Mouse (Mus musculus) lung, embryonic 14.5 days (tissue): Measurements from ENCODE around the gene Ltbp4. TPM values are rescaled to one million over a fixed set of nuclear protein-coding genes. Genes with fewer than 3 reads are reported as not detected.

Experiments
- ATAC-seq: fragments of 200-750 bp; cut with Nextera tagmentation; 2 replicates; pipeline ENCODE4 v1.8.0; 2017; ENCODE audit warnings: mild to moderate bottlenecking, moderate TSS enrichment, moderate library complexity; ENCODE audit not compliant: insufficient read depth
- DNase-seq: peaks from one replicate; pipeline ENCODE4 v3.0.0-alpha.2; 2015
- H3K27ac ChIP-seq: fragments of 300-500 bp; sonication (generic); 2 replicates; pipeline ENCODE4 v1.5.1; 2014; ENCODE audit warnings: low read depth, mild to moderate bottlenecking, moderate library complexity
- H3K27me3 ChIP-seq: fragments of 300-500 bp; sonication (generic); 2 replicates; pipeline ENCODE4 v1.6.1; 2014; ENCODE audit warnings: low read length, control low read depth; ENCODE audit not compliant: insufficient read depth
- H3K36me3 ChIP-seq: fragments of 300-500 bp; sonication (generic); 2 replicates; pipeline ENCODE4 v1.6.1; 2014; ENCODE audit warnings: control low read depth; ENCODE audit not compliant: insufficient read depth
- H3K4me1 ChIP-seq: fragments of 300-500 bp; sonication (generic); 2 replicates; pipeline ENCODE4 v1.6.1; 2014; ENCODE audit warnings: antibody characterized with exemption, control low read depth; ENCODE audit not compliant: insufficient read depth
- H3K4me2 ChIP-seq: fragments of 300-500 bp; sonication (generic); 2 replicates; pipeline ENCODE4 v1.6.1; 2014; ENCODE audit warnings: mild to moderate bottlenecking
- H3K4me3 ChIP-seq: fragments of 300-500 bp; sonication (generic); 2 replicates; pipeline ENCODE4 v1.5.1; 2014; ENCODE audit warnings: low read depth, low read length
- H3K9ac ChIP-seq: fragments of 300-500 bp; sonication (generic); 2 replicates; pipeline ENCODE4 v1.6.1; 2014
- H3K9me3 ChIP-seq: fragments of 300-500 bp; sonication (generic); 2 replicates; pipeline ENCODE4 v1.6.1; 2016; ENCODE audit warnings: low read depth, low read length, control low read depth
- CTCF ChIP-seq: IDR thresholded peaks from 2 replicates; pipeline ENCODE4 v1.5.1; 2016; ENCODE audit warnings: antibody characterized with exemption, low read depth
- WGBS: fragments of 180-500 bp; shearing (Covaris S2); extraction: QIAGEN DNeasy Blood & Tissue Kit; methylation state at CpG from one replicate; pipeline ENCODE4 v1.1.7; 2014; 5-methylcytosine and 5-hydroxymethylcytosine counted together
- polyA plus RNA-seq: library from polyadenylated mRNA; unstranded; fragments of >200 nt; fragmentation: Nextera tagmentation; extraction: Ambion mirVana; gene quantifications from 2 replicates; pipeline ENCODE4 v1.2.1, GENCODE M21; 2014

The Ltbp4 gene
- polyA plus RNA-seq, 1 experiment from 2014 or later = 86.0 TPM

DNA sequence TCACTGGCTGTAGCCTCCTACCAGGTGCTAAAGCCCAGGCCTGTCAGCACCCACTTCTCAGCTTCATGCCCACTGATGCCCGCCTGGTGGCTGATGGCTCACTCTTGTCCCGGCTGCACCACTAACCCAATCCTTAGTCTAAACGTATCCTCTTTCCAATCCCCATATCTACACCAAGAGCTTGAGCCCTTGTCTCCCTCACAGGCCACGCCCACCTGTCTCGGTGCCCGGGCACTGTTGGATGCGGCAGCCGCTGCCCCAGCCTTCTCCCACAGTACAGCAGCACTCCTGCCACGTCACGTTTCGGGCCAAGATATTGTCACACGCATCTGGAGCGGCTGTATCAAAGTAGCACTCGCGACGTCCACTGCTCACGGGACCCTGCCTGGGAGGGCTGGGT, 27.2 kb downstream of the Ltbp4 start:
- peak; percentile 29; the same call in 1 of the 2 replicates for ATAC-seq
- DNase-seq = peak; percentile 55
- Histone ChIP-seq H3K27ac (peak overlapping the region; percentile 25; the same call in 1 of the 2 replicates), H3K4me3 (no peak overlapping the region), H3K9ac (no peak overlapping the region), H3K4me1 (0 out of 2 replicates have a peak, but pooled peaks cover 2% of the 10 kb centered on the region), H3K9me3 (peaks cover 11% of the 10 kb centered on the region; the same call in 1 of the 2 replicates), H3K4me2 (peak overlapping the region; percentile 43), H3K36me3 (peaks cover 13% of the 10 kb centered on the region; the same call in 1 of the 2 replicates), H3K27me3 (no peaks in the 10 kb centered on the region)
- no peak for TF ChIP-seq CTCF
- 10% methylated on average over 17 of the region's 17 CpGs for WGBS

- H3K4me3 ChIP-seq = no peak overlapping the region
- no peak for TF ChIP-seq CTCF
- peak overlapping the region; percentile 43 for H3K4me2 ChIP-seq
- no peak for ATAC-seq
- no peak overlapping the region for H3K27ac ChIP-seq
- WGBS = 77% methylated on average over 3 of the region's 3 CpGs
- no peaks in the 10 kb centered on the region for H3K27me3 ChIP-seq
- peaks cover 11% of the 10 kb centered on the region; the same call in 1 of the 2 replicates for H3K9me3 ChIP-seq
- no peak overlapping the region for H3K9ac ChIP-seq
- no peak for DNase-seq
- 0 out of 2 replicates have a peak, but pooled peaks cover 2% of the 10 kb centered on the region for H3K4me1 ChIP-seq
- peaks cover 13% of the 10 kb centered on the region; the same call in 1 of the 2 replicates for H3K36me3 ChIP-seq
These were observed 27.7 kb downstream of the Ltbp4 start for GRCm38 (mm10) chr7:27309832-27310231.

DNA sequence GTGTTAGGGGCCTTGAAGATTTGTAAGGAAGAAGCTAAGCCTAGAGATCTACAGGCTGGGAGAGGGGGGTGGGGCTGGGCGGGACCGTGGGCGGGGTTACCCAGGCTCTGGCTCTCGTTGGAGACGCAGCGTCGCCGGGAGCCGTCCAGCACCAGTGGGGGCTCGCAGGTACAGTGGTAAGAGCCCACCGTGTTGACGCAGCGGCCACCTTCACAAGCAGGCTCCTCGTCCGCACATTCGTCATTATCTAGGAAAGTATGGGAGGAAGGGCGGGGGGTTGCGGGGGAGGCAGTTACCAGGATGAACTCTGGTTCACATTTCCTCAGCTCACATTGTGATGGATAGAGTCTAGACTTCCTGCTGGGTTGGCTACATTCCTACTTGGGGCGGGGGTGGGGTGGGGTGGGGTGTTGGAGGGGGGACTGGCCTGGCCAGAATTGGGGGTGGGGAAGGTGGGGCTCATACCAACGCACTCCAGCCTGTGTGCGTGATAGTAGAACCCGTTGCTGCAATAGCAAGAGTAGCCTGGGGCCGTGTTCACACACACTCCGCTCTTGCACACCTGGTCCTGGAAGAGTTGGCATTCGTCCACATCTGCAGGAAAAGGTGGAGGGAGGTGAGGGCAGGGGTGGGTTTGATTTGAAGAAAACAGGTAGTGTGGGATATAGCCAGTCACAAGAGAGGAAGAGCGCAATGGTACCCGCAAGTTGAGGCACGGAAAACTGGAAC, 28.5 kb downstream of the Ltbp4 start:
- peak; percentile 62 for DNase-seq
- peak; percentile 51; the same call in 1 of the 2 replicates for ATAC-seq
- no peak for TF ChIP-seq CTCF
- Histone ChIP-seq H3K36me3 (peaks cover 15% of the 10 kb centered on the region; the same call in 1 of the 2 replicates), H3K27ac (peak overlapping the region; percentile 14; the same call in 1 of the 2 replicates), H3K9me3 (peaks cover 7% of the 10 kb centered on the region; the same call in 1 of the 2 replicates), H3K4me3 (peak overlapping the region; percentile 20), H3K9ac (no peak overlapping the region), H3K27me3 (no peaks in the 10 kb centered on the region), H3K4me2 (peak overlapping the region; percentile 53), H3K4me1 (0 out of 2 replicates have a peak, but pooled peaks cover 2% of the 10 kb centered on the region)
- WGBS = 11% methylated on average over 28 of the region's 28 CpGs

GRCm38 (mm10) chr7:27307551-27307950, 29.9 kb downstream of the Ltbp4 start:
- H3K4me3 ChIP-seq = no peak overlapping the region
- no peaks in the 10 kb centered on the region for H3K9me3 ChIP-seq
- DNase-seq (no peak), ATAC-seq (peak; percentile 13; the same call in 1 of the 2 replicates)
- no peak overlapping the region for H3K27ac ChIP-seq
- H3K4me2 ChIP-seq = no peak overlapping the region
- no peaks in the 10 kb centered on the region for H3K27me3 ChIP-seq
- peak; percentile 43 for TF ChIP-seq CTCF
- WGBS = 70% methylated on average over 9 of the region's 9 CpGs
- H3K4me1 ChIP-seq = 0 out of 2 replicates have a peak, but pooled peaks cover 2% of the 10 kb centered on the region
- H3K9ac ChIP-seq = no peak overlapping the region
- peaks cover 13% of the 10 kb centered on the region; the same call in 1 of the 2 replicates for H3K36me3 ChIP-seq

DNA sequence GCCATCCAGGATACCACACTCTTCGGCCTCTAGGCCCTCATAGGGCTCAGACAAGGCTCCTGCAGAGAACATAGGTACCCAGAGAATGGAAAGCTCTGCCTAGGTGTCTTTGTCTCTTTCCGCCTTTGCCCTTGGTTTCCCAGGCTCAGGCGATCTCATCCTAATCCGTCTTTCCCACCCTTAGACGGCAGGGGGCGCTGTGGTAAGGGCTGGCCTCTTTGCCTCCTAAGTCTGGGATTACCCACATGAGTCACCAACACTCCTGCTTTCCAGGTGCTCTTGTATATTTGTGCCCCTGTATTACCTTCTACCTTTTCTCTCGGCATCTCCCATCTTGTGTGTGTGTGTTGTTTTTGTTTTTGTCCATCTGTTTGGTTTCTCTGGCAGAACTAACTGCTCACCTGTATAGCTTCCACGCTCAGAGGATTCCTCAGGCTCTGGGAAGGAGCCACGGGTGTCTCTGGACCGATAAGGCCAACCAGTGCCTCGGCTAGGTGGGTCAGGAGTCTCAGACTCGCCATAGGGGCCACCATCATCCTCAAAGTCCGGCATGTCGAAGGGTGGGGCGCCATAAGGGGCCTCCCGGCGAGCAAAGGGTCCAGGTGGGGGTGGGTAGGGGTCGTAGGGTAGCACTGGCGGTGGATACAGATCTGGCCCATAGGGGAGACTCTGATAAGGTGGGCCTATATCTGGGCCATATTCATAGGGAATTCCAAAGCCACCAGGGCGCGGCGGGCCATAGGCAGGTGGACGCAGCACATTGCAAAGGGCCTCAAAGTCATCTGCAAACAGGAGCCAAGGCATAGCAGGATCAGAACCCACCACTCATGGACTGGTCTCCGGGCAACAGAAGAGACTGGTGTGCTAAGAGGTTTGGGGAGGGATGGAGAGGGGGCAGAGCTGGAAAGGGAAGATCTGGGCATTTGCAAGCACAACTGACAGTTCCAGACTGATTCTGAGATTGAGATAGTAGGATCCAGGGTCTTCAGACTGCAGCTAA, 31.0 kb downstream of the Ltbp4 start:
- Histone ChIP-seq H3K36me3 (peaks cover 13% of the 10 kb centered on the region; the same call in 1 of the 2 replicates), H3K4me2 (no peak overlapping the region), H3K4me1 (0 out of 2 replicates have a peak, but pooled peaks cover 2% of the 10 kb centered on the region), H3K27ac (no peak overlapping the region), H3K27me3 (no peaks in the 10 kb centered on the region), H3K4me3 (no peak overlapping the region), H3K9ac (no peak overlapping the region), H3K9me3 (no peaks in the 10 kb centered on the region)
- TF ChIP-seq CTCF = peak; percentile 82
- ATAC-seq = no peak
- 72% methylated on average over 24 of the region's 24 CpGs for WGBS
- DNase-seq = peak; percentile 62

- H3K9ac ChIP-seq = no peak overlapping the region
- no peak overlapping the region for H3K27ac ChIP-seq
- no peak overlapping the region for H3K4me3 ChIP-seq
- H3K27me3 ChIP-seq = no peaks in the 10 kb centered on the region
- DNase-seq = no peak
- TF ChIP-seq CTCF = no peak
- H3K36me3 ChIP-seq = peaks cover 13% of the 10 kb centered on the region; the same call in 1 of the 2 replicates
- no peak for ATAC-seq
- WGBS = 74% methylated on average over 17 of the region's 17 CpGs
- no peak overlapping the region for H3K4me2 ChIP-seq
- no peaks in the 10 kb centered on the region for H3K9me3 ChIP-seq
- H3K4me1 ChIP-seq = 0 out of 2 replicates have a peak, but pooled peaks cover 2% of the 10 kb centered on the region
These were observed 32.3 kb downstream of the Ltbp4 start for GRCm38 (mm10) chr7:27305091-27305730.
